Mouse (Mus musculus) G1E (cell line): ENCODE measurements around the gene Glt1d1. TPM values are rescaled to one million over a fixed set of nuclear protein-coding genes. Genes with fewer than 3 reads are reported as not detected.

Experiments
- ATAC-seq: 2 replicates; pipeline ENCODE4 v1.8.0; 2016; ENCODE audit warnings: mild to moderate bottlenecking; ENCODE audit not compliant: insufficient number of reproducible peaks, poor library complexity, low FRiP score, severe bottlenecking; ENCODE audit errors: extremely low read depth
- DNase-seq: peaks from one replicate; pipeline ENCODE4 v3.0.0; 2012; ENCODE audit warnings: low spot score
- H3K27me3 ChIP-seq: 2 replicates; pipeline ENCODE4 v1.6.1; 2012; ENCODE audit warnings: mild to moderate bottlenecking, low read length, inconsistent platforms; ENCODE audit not compliant: insufficient read depth
- H3K36me3 ChIP-seq: replicated peaks from 2 replicates; pipeline ENCODE3; 2012; ENCODE audit warnings: mild to moderate bottlenecking, inconsistent platforms
- H3K4me1 ChIP-seq: 2 replicates; pipeline ENCODE4 v1.6.1; 2012; ENCODE audit warnings: low read depth, low read length, inconsistent platforms, mixed read lengths; ENCODE audit not compliant: insufficient read depth
- H3K4me3 ChIP-seq: 2 replicates; pipeline ENCODE4 v1.5.1; 2012; ENCODE audit warnings: low read depth, mild to moderate bottlenecking, inconsistent platforms, low read length, moderate library complexity, mixed read lengths
- H3K9me3 ChIP-seq: replicated peaks from 2 replicates; pipeline ENCODE4 v1.6.1; 2012; ENCODE audit warnings: inconsistent platforms
- CTCF ChIP-seq: IDR thresholded peaks from 2 replicates; pipeline ENCODE4 v1.5.1; 2012; ENCODE audit warnings: low read depth, low read length, inconsistent platforms, mixed read lengths
- GATA1 ChIP-seq: IDR thresholded peaks from 2 replicates; pipeline ENCODE4 v1.6.1; 2012; ENCODE audit warnings: borderline replicate concordance, low read length, inconsistent platforms, mixed read lengths
- GATA2 ChIP-seq: IDR thresholded peaks from 2 replicates; pipeline ENCODE4 v1.6.1; 2012; ENCODE audit warnings: low read depth, low read length, inconsistent platforms, borderline replicate concordance
- POLR2AphosphoS5 ChIP-seq: IDR thresholded peaks from 2 replicates; pipeline ENCODE4 v1.6.1; 2012; ENCODE audit warnings: low read depth, low read length, inconsistent platforms; ENCODE audit not compliant: insufficient replicate concordance
- TAL1 ChIP-seq: conservative IDR thresholded peaks from 2 replicates; pipeline ENCODE4 v1.6.1; 2012; ENCODE audit warnings: low read depth, low read length, inconsistent platforms, mixed read lengths
- polyA plus RNA-seq: library from polyadenylated mRNA; stranded (reverse); fragments of >175 nt; gene quantifications from 2 replicates; pipeline ENCODE4 v1.2.3, GENCODE M21; 2012
- total RNA-seq, 2 experiments: library from RNA; stranded (forward) in 1 of 2; stranded (reverse) in 1 of 2; fragments of 200-1000 nt in 1 of 2; fragments of >200 nt in 1 of 2; fragmentation: Nextera tagmentation in 1 of 2; gene quantifications; 2 replicates each; pipeline ENCODE4 v1.2.3; 2014 to 2017

Glt1d1 gene
- total and polyA plus RNA-seq, 3 experiments = 0.11 TPM; not detected in 2

DNA sequence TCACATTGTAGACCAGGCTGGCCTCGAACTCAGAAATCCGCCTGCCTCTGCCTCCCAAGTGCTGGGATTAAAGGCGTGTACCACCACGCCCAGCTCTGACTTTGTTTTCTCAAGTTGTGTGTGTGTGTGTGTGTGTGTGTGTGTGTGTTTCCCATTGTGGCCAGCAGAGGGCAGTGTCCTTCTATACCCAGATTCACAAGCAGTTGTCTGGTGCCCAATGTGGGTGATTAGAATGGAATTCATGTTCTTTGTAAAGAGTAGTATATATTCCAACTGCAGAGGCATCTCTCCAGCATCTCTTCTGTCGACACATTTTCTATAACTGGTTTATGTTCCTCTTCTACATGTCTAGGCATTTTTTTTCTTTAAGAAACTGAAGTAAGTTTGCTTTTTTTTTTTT, 46.4 kb downstream of the Glt1d1 start:
- H3K36me3 ChIP-seq = no peaks in the 10 kb centered on the region
- TF ChIP-seq TAL1 = no peak
- TF ChIP-seq POLR2AphosphoS5 = no peak
- no peak for TF ChIP-seq GATA2
- no peak for TF ChIP-seq CTCF
- TF ChIP-seq GATA1 = no peak
- peaks cover 56% of the 10 kb centered on the region for H3K9me3 ChIP-seq
- H3K27me3 ChIP-seq = no peaks in the 10 kb centered on the region
- DNase-seq (no peak), ATAC-seq (no peak)
- no peaks in the 10 kb centered on the region for H3K4me1 ChIP-seq
- H3K4me3 ChIP-seq = no peak overlapping the region

DNA sequence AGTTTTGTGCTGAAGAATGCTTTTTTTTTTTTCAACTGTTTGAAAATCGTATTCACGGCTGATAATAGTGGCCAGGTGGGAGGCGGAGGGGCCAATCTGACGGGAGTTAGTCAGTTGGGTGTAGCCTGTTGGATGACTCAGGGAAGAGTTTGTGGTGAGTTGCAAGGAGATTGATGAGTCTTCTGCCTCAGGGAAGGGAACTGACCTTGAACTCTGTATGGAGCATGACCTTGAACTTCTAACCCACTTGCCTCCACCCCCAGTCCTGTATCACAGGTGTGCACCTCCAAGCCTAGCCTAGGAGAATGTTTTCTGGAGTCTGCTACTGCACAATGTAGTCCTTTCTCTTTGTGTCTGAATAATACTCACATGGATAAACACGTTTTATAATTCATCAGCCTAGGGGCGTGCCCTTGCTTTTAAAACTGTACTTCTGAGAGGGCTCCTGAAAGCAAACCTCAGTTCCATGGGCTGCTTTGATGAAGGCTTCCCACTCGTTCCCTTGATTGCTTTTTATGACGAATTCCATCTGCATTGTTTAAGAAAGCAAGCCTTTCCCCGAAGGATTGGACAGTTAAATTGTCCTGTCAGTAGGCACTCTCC, 56.6 kb downstream of the Glt1d1 start:
- Histone ChIP-seq H3K9me3 (peaks cover 73% of the 10 kb centered on the region), H3K27me3 (no peaks in the 10 kb centered on the region), H3K4me3 (no peak overlapping the region), H3K4me1 (no peaks in the 10 kb centered on the region), H3K36me3 (no peaks in the 10 kb centered on the region)
- no peak for ATAC-seq
- no peak for TF ChIP-seq GATA1
- no peak for TF ChIP-seq TAL1
- TF ChIP-seq GATA2 = no peak
- no peak for TF ChIP-seq POLR2AphosphoS5
- TF ChIP-seq CTCF = no peak
- DNase-seq = no peak

DNA sequence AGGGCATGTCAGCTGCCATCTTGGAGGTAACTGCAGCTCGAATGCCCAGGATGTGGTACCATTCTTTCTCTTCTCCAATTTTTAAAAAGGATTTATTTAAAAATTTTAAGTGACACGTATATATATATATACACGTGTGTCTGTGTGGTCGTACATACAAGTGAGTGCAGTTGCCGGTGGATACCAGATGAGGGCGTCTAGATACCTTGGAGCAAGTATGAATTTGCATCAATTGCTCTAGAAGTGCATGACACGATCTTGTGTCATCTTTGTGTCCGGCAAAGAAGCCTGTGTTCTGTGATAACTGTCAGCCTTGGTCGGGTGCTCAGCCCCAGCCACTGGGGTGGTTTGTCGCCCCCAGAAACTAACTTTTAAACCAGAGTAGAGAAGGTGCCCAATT, 59.0 kb downstream of the Glt1d1 start:
- H3K9me3 ChIP-seq = peaks cover 76% of the 10 kb centered on the region

DNA sequence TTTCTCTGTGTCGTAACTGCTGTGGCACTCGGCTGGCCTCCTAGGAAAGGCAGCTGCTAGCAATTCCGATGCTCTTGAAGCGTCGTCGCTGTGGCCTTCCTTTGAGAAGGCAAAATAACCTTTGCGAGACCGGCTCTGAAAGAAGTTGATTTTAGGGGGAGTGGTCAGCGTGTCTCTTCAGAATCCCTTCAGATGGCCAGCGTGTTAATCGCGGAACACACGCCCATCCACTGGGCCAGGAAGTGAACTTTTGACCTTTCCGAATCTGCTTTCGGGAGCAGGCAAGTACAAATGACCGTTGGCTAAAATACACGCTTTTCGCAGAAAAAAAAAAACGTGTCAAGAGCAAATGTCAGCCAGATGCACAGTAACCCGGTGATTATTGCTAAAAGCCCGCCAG, 59.5 kb downstream of the Glt1d1 start:
- no peak for TF ChIP-seq GATA2
- TF ChIP-seq GATA1 = no peak
- no peak for TF ChIP-seq TAL1
- no peak for TF ChIP-seq CTCF
- no peak for TF ChIP-seq POLR2AphosphoS5
- H3K4me3 ChIP-seq = no peak overlapping the region

More for the DNA sequence above, 59.0 kb downstream of the Glt1d1 start:
- Histone ChIP-seq H3K36me3 (no peaks in the 10 kb centered on the region), H3K4me1 (no peaks in the 10 kb centered on the region), H3K27me3 (no peaks in the 10 kb centered on the region), H3K4me3 (no peak overlapping the region)
- TF ChIP-seq GATA2 (no peak), TAL1 (no peak), GATA1 (no peak), POLR2AphosphoS5 (no peak), CTCF (no peak)
- DNase-seq (no peak), ATAC-seq (no peak)

DNA sequence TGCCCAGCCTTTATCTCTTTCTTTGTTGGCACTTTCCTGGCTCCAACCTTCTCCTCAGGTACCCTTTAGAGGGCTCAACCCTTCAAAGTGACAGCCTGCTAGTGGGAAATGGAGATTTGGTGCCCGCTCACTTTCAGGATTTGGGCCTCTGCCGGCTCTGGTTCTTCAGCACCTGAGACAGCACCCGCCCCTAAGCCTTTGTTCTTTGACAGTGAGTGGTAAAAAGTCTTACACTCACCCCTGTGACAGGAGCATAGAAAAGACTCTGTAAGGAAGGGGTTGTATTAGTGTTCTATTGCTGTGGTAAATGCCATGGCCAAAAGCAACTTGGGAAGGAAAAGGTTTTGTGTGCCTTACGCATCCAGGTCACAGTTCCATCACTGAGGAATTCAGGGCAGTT, 63.8 kb downstream of the Glt1d1 start:
- H3K9me3 ChIP-seq = peaks cover 80% of the 10 kb centered on the region
- H3K4me1 ChIP-seq = no peaks in the 10 kb centered on the region
- H3K4me3 ChIP-seq = no peak overlapping the region
- DNase-seq (no peak), ATAC-seq (no peak)
- H3K36me3 ChIP-seq = no peaks in the 10 kb centered on the region
- TF ChIP-seq TAL1 (no peak), GATA2 (no peak), POLR2AphosphoS5 (no peak), GATA1 (no peak), CTCF (no peak)
- H3K27me3 ChIP-seq = no peaks in the 10 kb centered on the region

More for the DNA sequence above, 59.5 kb downstream of the Glt1d1 start:
- ATAC-seq (no peak), DNase-seq (no peak)
- peaks cover 75% of the 10 kb centered on the region for H3K9me3 ChIP-seq
- H3K36me3 ChIP-seq = no peaks in the 10 kb centered on the region
- H3K27me3 ChIP-seq = no peaks in the 10 kb centered on the region
- no peaks in the 10 kb centered on the region for H3K4me1 ChIP-seq

DNA sequence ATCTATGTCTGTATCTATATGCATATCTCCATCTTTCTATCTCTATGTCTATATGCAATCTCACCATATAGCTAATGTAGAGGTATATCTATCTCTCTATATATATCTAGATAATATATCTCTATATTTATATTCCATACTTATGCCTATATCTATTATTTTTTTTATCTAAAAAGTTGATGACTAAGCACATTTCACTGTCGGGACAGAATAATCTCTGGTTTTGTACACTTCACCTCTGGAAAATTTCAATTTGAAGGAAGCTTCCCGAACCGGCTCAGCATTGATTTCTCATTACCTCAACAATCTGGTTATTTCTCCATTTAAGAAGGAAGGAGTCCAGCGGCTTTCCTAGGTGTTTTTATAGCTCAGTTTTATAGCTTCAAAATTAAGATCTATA, 64.5 kb downstream of the Glt1d1 start:
- H3K36me3 ChIP-seq = no peaks in the 10 kb centered on the region
- H3K4me1 ChIP-seq = no peaks in the 10 kb centered on the region
- no peak for DNase-seq
- no peak for TF ChIP-seq GATA1
- no peak for TF ChIP-seq CTCF
- TF ChIP-seq TAL1 = no peak
- no peak for TF ChIP-seq POLR2AphosphoS5
- TF ChIP-seq GATA2 = no peak
- no peak for ATAC-seq
- H3K4me3 ChIP-seq = no peak overlapping the region
- peaks cover 80% of the 10 kb centered on the region for H3K9me3 ChIP-seq
- H3K27me3 ChIP-seq = no peaks in the 10 kb centered on the region
